Mouse (Mus musculus) G1E (cell line): ENCODE measurements around the gene Wnk4. TPM values are rescaled to one million over a fixed set of nuclear protein-coding genes. Genes with fewer than 3 reads are reported as not detected.

Experiments
- ATAC-seq: 2 replicates; pipeline ENCODE4 v1.8.0; 2016; ENCODE audit warnings: mild to moderate bottlenecking; ENCODE audit not compliant: insufficient number of reproducible peaks, poor library complexity, low FRiP score, severe bottlenecking; ENCODE audit errors: extremely low read depth
- DNase-seq: peaks from one replicate; pipeline ENCODE4 v3.0.0; 2012; ENCODE audit warnings: low spot score
- H3K27me3 ChIP-seq: 2 replicates; pipeline ENCODE4 v1.6.1; 2012; ENCODE audit warnings: mild to moderate bottlenecking, low read length, inconsistent platforms; ENCODE audit not compliant: insufficient read depth
- H3K36me3 ChIP-seq: replicated peaks from 2 replicates; pipeline ENCODE3; 2012; ENCODE audit warnings: mild to moderate bottlenecking, inconsistent platforms
- H3K4me1 ChIP-seq: 2 replicates; pipeline ENCODE4 v1.6.1; 2012; ENCODE audit warnings: low read depth, low read length, inconsistent platforms, mixed read lengths; ENCODE audit not compliant: insufficient read depth
- H3K4me3 ChIP-seq: 2 replicates; pipeline ENCODE4 v1.5.1; 2012; ENCODE audit warnings: low read depth, mild to moderate bottlenecking, inconsistent platforms, low read length, moderate library complexity, mixed read lengths
- H3K9me3 ChIP-seq: replicated peaks from 2 replicates; pipeline ENCODE4 v1.6.1; 2012; ENCODE audit warnings: inconsistent platforms
- CTCF ChIP-seq: IDR thresholded peaks from 2 replicates; pipeline ENCODE4 v1.5.1; 2012; ENCODE audit warnings: low read depth, low read length, inconsistent platforms, mixed read lengths
- GATA1 ChIP-seq: IDR thresholded peaks from 2 replicates; pipeline ENCODE4 v1.6.1; 2012; ENCODE audit warnings: borderline replicate concordance, low read length, inconsistent platforms, mixed read lengths
- GATA2 ChIP-seq: IDR thresholded peaks from 2 replicates; pipeline ENCODE4 v1.6.1; 2012; ENCODE audit warnings: low read depth, low read length, inconsistent platforms, borderline replicate concordance
- POLR2AphosphoS5 ChIP-seq: IDR thresholded peaks from 2 replicates; pipeline ENCODE4 v1.6.1; 2012; ENCODE audit warnings: low read depth, low read length, inconsistent platforms; ENCODE audit not compliant: insufficient replicate concordance
- TAL1 ChIP-seq: conservative IDR thresholded peaks from 2 replicates; pipeline ENCODE4 v1.6.1; 2012; ENCODE audit warnings: low read depth, low read length, inconsistent platforms, mixed read lengths
- polyA plus RNA-seq: library from polyadenylated mRNA; stranded (reverse); fragments of >175 nt; gene quantifications from 2 replicates; pipeline ENCODE4 v1.2.3, GENCODE M21; 2012
- total RNA-seq, 2 experiments: library from RNA; stranded (forward) in 1 of 2; stranded (reverse) in 1 of 2; fragments of 200-1000 nt in 1 of 2; fragments of >200 nt in 1 of 2; fragmentation: Nextera tagmentation in 1 of 2; gene quantifications; 2 replicates each; pipeline ENCODE4 v1.2.3; 2014 to 2017

The Wnk4 gene
- total and polyA plus RNA-seq, 3 experiments, result 4.2 to 45.0 (median 21.2) TPM

DNA sequence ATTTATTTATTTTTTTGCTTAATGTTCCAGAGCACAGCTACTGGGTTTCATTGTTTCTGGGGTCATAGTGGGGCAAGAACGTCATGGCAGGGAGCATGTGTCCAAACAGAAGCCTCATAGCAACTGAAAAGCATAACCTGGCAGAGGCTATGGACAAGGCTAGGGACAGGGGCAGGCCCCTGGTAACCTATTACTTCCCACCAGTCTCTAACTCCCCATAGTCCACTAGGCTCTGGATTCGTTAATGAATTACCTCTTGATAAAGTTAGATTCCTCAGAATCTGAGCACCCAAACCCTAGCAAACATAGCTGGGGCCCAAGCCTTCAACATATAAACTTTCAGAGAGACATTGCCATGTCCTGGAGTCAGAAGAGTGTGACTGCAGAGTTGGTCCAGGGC, 9.3 kb upstream of the Wnk4 start:
- Histone ChIP-seq H3K9me3 (0 out of 2 replicates have a peak, but pooled peaks cover 3% of the 10 kb centered on the region), H3K27me3 (peaks cover 24% of the 10 kb centered on the region), H3K36me3 (peaks cover 6% of the 10 kb centered on the region), H3K4me1 (peaks cover 22% of the 10 kb centered on the region), H3K4me3 (no peak overlapping the region)
- TF ChIP-seq GATA1 (no peak), CTCF (no peak), POLR2AphosphoS5 (no peak), TAL1 (no peak), GATA2 (no peak)
- no peak for ATAC-seq
- no peak for DNase-seq

DNA sequence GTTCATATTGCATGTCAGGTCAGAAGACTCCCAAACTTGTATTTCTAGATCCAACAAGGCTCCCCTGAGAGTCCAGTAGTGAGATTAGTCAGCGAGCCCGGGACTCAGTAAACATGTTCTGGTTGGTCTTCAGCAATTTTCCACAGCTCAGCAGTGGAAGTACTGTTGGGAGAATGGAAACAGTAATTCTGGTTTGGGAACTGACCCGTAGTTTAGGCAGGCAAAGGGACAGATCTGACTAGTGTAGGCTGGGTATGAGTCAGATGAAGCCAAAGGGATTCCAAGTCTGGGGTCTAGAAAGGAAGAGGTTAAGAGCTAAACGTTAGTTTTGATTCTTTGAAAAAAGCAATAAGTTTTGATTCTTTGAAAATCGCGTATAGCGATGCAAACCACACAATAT, 7.4 kb upstream of the Wnk4 start:
- H3K36me3 ChIP-seq, result peaks cover 23% of the 10 kb centered on the region
- ATAC-seq (no peak), DNase-seq (no peak)
- TF ChIP-seq GATA2 (no peak), CTCF (no peak), GATA1 (no peak), POLR2AphosphoS5 (no peak), TAL1 (no peak)
- no peaks in the 10 kb centered on the region for H3K9me3 ChIP-seq
- peaks cover 28% of the 10 kb centered on the region for H3K4me1 ChIP-seq
- peak overlapping the region; percentile 97 for H3K4me3 ChIP-seq
- peaks cover 5% of the 10 kb centered on the region for H3K27me3 ChIP-seq

DNA sequence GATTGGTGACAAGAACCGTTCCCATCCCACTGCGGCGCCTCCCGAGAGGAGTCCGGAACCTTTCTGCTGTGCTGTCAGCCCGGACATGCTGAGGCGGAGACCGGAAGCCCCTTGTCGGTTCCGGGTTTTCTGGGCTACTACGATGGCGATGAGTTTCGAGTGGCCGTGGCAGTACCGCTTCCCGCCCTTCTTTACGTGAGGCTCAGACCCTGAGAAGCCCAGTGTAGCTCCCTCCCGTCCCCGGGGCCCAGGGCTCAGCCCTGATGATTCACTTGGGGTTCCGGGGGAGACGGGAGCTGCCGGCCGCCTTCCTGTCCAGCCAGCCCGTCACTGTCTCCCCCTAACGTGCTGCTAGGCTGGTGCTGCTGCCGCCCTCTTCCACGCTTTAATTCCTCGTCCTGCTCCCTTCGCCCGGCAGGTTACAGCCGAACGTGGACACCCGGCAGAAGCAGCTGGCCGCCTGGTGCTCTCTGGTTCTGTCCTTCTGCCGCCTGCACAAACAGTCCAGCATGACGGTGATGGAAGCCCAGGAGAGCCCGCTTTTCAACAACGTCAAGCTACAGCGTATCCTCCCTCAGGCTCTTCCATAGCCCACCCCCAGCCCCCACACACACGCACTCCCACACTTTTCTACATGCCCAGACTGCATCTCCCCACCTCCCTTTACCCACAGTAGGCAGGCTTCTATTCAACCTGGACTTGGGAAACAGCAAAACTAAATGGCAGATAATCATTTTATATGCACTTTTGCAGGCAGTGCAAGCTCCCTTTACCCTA, 6.6 kb upstream of the Wnk4 start, which contains the start of gene Vps25:
Vps25 (plus strand) TSS at position 95 of the 777 bp plus-strand sequence.
- H3K9me3 ChIP-seq, result no peaks in the 10 kb centered on the region
- DNase-seq (peak; percentile 69), ATAC-seq (peak; percentile 63; the same call in 1 of the 2 replicates)
- peaks cover 31% of the 10 kb centered on the region for H3K36me3 ChIP-seq
- no peaks in the 10 kb centered on the region for H3K27me3 ChIP-seq
- H3K4me3 ChIP-seq, result peak within 1 kb of the TSS; percentile 97
- H3K4me1 ChIP-seq, result peaks cover 34% of the 10 kb centered on the region
- TF ChIP-seq CTCF (no peak), GATA1 (no peak), GATA2 (no peak), POLR2AphosphoS5 (no peak)

DNA sequence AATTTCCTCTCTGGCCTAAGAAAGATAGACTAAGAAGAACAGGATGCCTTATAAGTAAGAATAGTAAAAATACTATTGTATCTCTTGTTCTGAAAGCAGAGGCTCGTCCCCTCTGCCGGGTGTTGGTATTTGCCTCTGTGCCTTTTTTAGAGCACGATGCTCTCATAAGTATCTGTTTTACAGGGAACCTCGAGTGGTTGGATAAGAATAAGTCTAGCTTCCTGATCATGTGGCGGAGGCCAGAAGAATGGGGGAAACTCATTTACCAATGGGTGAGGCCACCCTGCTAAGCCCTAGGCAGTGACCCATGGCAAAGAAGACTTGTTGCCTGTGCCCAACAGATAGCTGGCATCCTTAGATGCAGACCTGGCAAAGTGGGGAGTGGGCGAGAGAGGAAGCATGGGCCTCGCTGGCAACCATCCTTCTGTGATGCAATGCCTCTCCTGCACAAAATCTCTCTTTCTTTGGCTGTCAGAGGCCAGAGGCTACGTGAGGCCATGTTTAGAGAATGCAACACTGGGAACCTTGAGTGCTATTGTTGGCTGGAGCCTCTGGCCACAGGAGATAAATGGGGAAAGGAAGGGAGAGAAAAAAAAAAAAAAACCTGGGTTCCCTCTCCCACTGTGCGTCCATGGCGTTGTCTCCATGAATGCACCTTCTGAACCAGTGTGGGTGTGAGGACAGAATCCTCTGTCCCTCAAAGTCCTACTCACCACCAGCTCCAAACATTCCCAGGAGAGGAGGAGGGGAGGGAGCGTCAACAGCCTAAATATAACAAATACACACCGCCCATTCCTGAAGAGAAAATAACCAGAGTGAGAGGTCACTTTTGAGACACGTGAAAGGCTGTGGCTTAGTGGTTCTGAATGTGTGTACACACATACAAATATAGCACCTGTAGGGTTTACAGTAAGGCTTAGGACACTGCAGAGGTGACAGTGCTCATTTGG, 4.3 kb upstream of the Wnk4 start:
- Histone ChIP-seq H3K9me3 (no peaks in the 10 kb centered on the region), H3K27me3 (no peaks in the 10 kb centered on the region), H3K4me1 (peaks cover 57% of the 10 kb centered on the region), H3K36me3 (peaks cover 40% of the 10 kb centered on the region), H3K4me3 (peak overlapping the region; percentile 24; the same call in 1 of the 2 replicates)
- DNase-seq (no peak), ATAC-seq (no peak)
- TF ChIP-seq CTCF (no peak), GATA2 (no peak), GATA1 (no peak), POLR2AphosphoS5 (no peak), TAL1 (no peak)

GRCm38 (mm10) chr11:101259261-101259712, 1.1 kb upstream of the Wnk4 start:
- Histone ChIP-seq H3K4me3 (peak overlapping the region; percentile 79; the same call in 1 of the 2 replicates), H3K27me3 (no peaks in the 10 kb centered on the region), H3K4me1 (peaks cover 74% of the 10 kb centered on the region), H3K9me3 (no peaks in the 10 kb centered on the region), H3K36me3 (peaks cover 60% of the 10 kb centered on the region)
- TF ChIP-seq GATA2 (no peak), GATA1 (no peak), CTCF (no peak), TAL1 (no peak), POLR2AphosphoS5 (no peak)
- DNase-seq (no peak), ATAC-seq (no peak)

DNA sequence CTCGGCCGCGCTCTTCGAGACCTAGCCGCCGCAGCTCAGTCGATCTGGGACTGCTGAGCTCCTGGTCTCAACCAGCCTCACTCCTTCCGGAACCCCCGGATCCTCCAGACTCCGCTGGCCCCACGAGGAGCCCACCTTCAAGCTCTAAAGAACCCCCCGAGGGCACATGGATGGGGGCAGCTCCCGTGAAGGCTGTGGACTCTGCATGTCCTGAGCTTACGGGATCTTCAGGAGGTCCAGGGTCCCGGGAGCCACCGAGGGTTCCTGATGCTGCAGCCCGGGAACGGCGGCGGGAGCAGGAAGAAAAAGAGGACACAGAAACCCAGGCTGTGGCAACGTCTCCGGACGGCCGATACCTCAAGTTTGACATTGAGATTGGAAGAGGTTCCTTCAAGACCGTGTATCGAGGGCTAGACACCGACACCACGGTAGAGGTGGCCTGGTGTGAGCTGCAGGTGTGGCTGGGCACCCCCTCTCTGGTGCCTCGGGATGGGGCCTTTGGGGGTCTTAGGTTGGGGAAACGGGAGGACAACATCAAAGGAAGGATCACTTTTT, 536 bp downstream of the Wnk4 start:
- peaks cover 75% of the 10 kb centered on the region for H3K4me1 ChIP-seq

More for the DNA sequence above, 536 bp downstream of the Wnk4 start:
- Histone ChIP-seq H3K36me3 (peaks cover 69% of the 10 kb centered on the region), H3K4me3 (peak overlapping the region; percentile 79), H3K27me3 (no peaks in the 10 kb centered on the region), H3K9me3 (no peaks in the 10 kb centered on the region)
- TF ChIP-seq GATA2, result no peak
- no peak for TF ChIP-seq TAL1
- TF ChIP-seq GATA1, result no peak
- ATAC-seq (no peak), DNase-seq (no peak)
